Mouse (Mus musculus) erythroblast, embryonic 14.5 days (primary cell): ENCODE results near the gene Idh1.

Experiments used
- GATA1 ChIP-seq: IDR thresholded peaks from 2 replicates; pipeline ENCODE4 v1.6.1; 2012; ENCODE audit warnings: low read length, inconsistent platforms, mixed read lengths
- TAL1 ChIP-seq: IDR thresholded peaks from 3 replicates; pipeline ENCODE4 v1.6.1; 2012; ENCODE audit warnings: low read length, inconsistent platforms, mixed read lengths

- TF ChIP-seq GATA1 = no peak
- TF ChIP-seq TAL1 = no peak
Measured at GRCm38 (mm10) chr1:65193226-65193625, 6.9 kb upstream of the Idh1 start.
